Mouse (Mus musculus) hindbrain, embryonic 11.5 days (tissue): Measurements from ENCODE around the gene Dhx9. TPM values are rescaled to one million over a fixed set of nuclear protein-coding genes. Genes with fewer than 3 reads are reported as not detected.
"Not testable (repeated sequence)": the region's sequence is repeated elsewhere in the genome, so short reads cannot be mapped to it uniquely, and the experiment has no call there.

Source experiments
- ATAC-seq: fragments of 200-750 bp; cut with Nextera tagmentation; 2 replicates; pipeline ENCODE4 v1.8.0; 2017; ENCODE audit warnings: mild to moderate bottlenecking, moderate TSS enrichment, moderate library complexity; ENCODE audit not compliant: low FRiP score
- DNase-seq: peaks from one replicate; pipeline ENCODE4 v3.0.0-alpha.2; 2015; ENCODE audit warnings: low spot score
- H3K27ac ChIP-seq: fragments of 300-500 bp; sonication (generic); 2 replicates; pipeline ENCODE4 v1.5.1; 2014; ENCODE audit warnings: mild to moderate bottlenecking, low read depth, low read length
- H3K27me3 ChIP-seq: fragments of 300-500 bp; sonication (generic); 2 replicates; pipeline ENCODE4 v1.6.1; 2014; ENCODE audit warnings: mild to moderate bottlenecking, low read length, moderate library complexity, mixed read lengths; ENCODE audit not compliant: control insufficient read depth, insufficient read depth
- H3K36me3 ChIP-seq: fragments of 300-500 bp; sonication (generic); 2 replicates; pipeline ENCODE4 v1.6.1; 2014; ENCODE audit warnings: mild to moderate bottlenecking, low read length, moderate library complexity, mixed read lengths; ENCODE audit not compliant: control insufficient read depth, insufficient read depth
- H3K4me1 ChIP-seq: fragments of 300-500 bp; sonication (generic); replicated peaks from 2 replicates; pipeline ENCODE4 v1.6.1; 2014; ENCODE audit warnings: low read length, mixed read lengths; ENCODE audit not compliant: control insufficient read depth, insufficient read depth
- H3K4me2 ChIP-seq: fragments of 300-500 bp; sonication (generic); replicated peaks from 2 replicates; pipeline ENCODE4 v1.6.1; 2014; ENCODE audit warnings: mild to moderate bottlenecking, low read depth, low read length
- H3K4me3 ChIP-seq: fragments of 300-500 bp; sonication (generic); 2 replicates; pipeline ENCODE4 v1.5.1; 2014; ENCODE audit warnings: low read depth, low read length
- H3K9ac ChIP-seq: fragments of 300-500 bp; sonication (generic); 2 replicates; pipeline ENCODE4 v1.6.1; 2014; ENCODE audit warnings: low read depth, low read length
- H3K9me3 ChIP-seq: fragments of 300-500 bp; sonication (generic); 2 replicates; pipeline ENCODE4 v1.6.1; 2016; ENCODE audit warnings: low read length; ENCODE audit not compliant: control insufficient read depth
- WGBS: fragments of 180-500 bp; shearing (Covaris S2); extraction: QIAGEN DNeasy Blood & Tissue Kit; methylation state at CpG from one replicate; pipeline ENCODE4 v1.1.7; 2014; 5-methylcytosine and 5-hydroxymethylcytosine counted together
- polyA plus RNA-seq: library from polyadenylated mRNA; unstranded; fragments of >200 nt; fragmentation: Nextera tagmentation; extraction: Ambion mirVana; gene quantifications from 2 replicates; pipeline ENCODE4 v1.2.1, GENCODE M21; 2014

Dhx9 gene
- polyA plus RNA-seq, 1 experiment from 2014 or later, result 61.3 TPM

- peak; percentile 31 for DNase-seq
- 35% methylated on average over 12 of the region's 12 CpGs for WGBS
- peak overlapping the region; percentile 31; the same call in 1 of the 2 replicates for H3K9ac ChIP-seq
Observed at GRCm38 (mm10) chr1:153424271-153424670, 63.2 kb downstream of the Dhx9 start.

GRCm38 (mm10) chr1:153417805-153418204 is 69.7 kb downstream of the Dhx9 start:
- H3K4me3 ChIP-seq, H3K9ac ChIP-seq, DNase-seq, H3K27ac ChIP-seq, H3K27me3 ChIP-seq, H3K4me2 ChIP-seq, H3K4me1 ChIP-seq, H3K9me3 ChIP-seq, ATAC-seq, H3K36me3 ChIP-seq: not testable (repeated sequence)
- 77% methylated on average over 4 of the region's 4 CpGs for WGBS

More at GRCm38 (mm10) chr1:153424271-153424670, 63.2 kb downstream of the Dhx9 start:
- Histone ChIP-seq H3K4me3 (peak overlapping the region; percentile 56), H3K9me3 (no peaks in the 10 kb centered on the region), H3K27ac (no peak overlapping the region), H3K27me3 (peaks cover 5% of the 10 kb centered on the region; the same call in 1 of the 2 replicates), H3K4me2 (peak overlapping the region; percentile 97), H3K4me1 (0 out of 2 replicates have a peak, but pooled peaks cover 2% of the 10 kb centered on the region), H3K36me3 (no peaks in the 10 kb centered on the region)
- peak; percentile 36; the same call in 1 of the 2 replicates for ATAC-seq

DNA sequence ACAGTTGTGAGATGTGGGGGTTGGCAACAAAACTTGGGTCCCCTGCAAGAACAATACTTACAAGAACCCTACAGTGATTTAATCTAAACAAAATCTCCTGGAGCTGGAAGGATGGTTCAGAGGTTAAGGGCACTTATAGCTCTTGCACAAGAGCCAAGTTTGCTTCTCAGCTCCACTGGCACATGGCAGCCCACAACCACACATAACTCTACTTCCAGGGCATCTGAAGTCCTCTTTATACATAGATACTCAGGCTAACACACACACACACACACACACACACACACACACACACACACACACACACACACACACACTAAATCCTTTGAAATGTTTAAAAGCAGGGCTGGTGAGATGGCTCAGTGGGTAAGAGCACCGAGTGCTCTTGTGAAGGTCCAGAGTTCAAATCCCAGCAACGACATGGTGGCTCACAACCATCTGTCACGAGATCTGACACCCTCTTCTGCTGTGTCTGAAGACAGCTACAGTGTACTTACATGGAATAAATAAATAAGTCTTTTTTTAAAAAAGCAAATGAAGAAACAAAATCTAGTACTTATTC is 71.1 kb downstream of the Dhx9 start:
- not testable (repeated sequence) for H3K36me3 ChIP-seq, H3K27ac ChIP-seq, H3K9ac ChIP-seq, H3K4me1 ChIP-seq, H3K27me3 ChIP-seq, DNase-seq, H3K4me3 ChIP-seq, H3K9me3 ChIP-seq, ATAC-seq, H3K4me2 ChIP-seq
- WGBS, result 93% methylated on average over 3 of the region's 3 CpGs

GRCm38 (mm10) chr1:153415742-153416141 is 71.7 kb downstream of the Dhx9 start:
- not testable (repeated sequence) for H3K4me1 ChIP-seq, H3K27me3 ChIP-seq, H3K4me3 ChIP-seq, H3K36me3 ChIP-seq, DNase-seq, ATAC-seq, H3K27ac ChIP-seq, H3K4me2 ChIP-seq, H3K9me3 ChIP-seq, H3K9ac ChIP-seq
- 83% methylated on average over 2 of the region's 5 CpGs for WGBS

DNA sequence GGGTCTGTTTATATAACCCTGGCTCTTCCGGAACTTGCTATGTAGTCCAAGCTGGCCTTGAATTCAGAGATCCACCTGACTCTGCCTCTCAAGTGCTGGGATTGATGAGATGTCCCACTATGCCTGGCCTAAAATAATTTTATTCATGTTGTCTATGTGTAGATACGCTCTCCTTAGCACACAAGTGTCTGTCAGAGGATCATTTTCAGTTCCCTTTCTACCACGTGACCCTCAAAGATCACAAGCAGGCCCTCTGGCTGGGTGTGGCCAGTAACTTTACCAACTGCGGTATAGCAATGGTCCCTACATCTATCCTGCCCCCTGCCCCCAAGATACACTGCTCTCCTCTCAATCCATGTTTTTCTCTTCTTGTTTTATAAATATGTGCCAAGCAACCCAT is 72.5 kb downstream of the Dhx9 start:
- Histone ChIP-seq H3K4me3 (no peak overlapping the region), H3K4me2 (no peak overlapping the region), H3K27ac (no peak overlapping the region), H3K9me3 (no peaks in the 10 kb centered on the region), H3K4me1 (no peaks in the 10 kb centered on the region), H3K36me3 (no peaks in the 10 kb centered on the region), H3K27me3 (no peaks in the 10 kb centered on the region), H3K9ac (no peak overlapping the region)
- DNase-seq (no peak), ATAC-seq (no peak)
- 88% methylated on average over 4 of the region's 4 CpGs for WGBS

- not testable (repeated sequence) for H3K36me3 ChIP-seq, H3K4me3 ChIP-seq, ATAC-seq, H3K9ac ChIP-seq, H3K4me2 ChIP-seq, H3K9me3 ChIP-seq, H3K27me3 ChIP-seq, H3K4me1 ChIP-seq, DNase-seq, H3K27ac ChIP-seq
- 88% methylated on average over 24 of the region's 24 CpGs for WGBS
Observed at GRCm38 (mm10) chr1:153414114-153414723, 73.2 kb downstream of the Dhx9 start.

DNA sequence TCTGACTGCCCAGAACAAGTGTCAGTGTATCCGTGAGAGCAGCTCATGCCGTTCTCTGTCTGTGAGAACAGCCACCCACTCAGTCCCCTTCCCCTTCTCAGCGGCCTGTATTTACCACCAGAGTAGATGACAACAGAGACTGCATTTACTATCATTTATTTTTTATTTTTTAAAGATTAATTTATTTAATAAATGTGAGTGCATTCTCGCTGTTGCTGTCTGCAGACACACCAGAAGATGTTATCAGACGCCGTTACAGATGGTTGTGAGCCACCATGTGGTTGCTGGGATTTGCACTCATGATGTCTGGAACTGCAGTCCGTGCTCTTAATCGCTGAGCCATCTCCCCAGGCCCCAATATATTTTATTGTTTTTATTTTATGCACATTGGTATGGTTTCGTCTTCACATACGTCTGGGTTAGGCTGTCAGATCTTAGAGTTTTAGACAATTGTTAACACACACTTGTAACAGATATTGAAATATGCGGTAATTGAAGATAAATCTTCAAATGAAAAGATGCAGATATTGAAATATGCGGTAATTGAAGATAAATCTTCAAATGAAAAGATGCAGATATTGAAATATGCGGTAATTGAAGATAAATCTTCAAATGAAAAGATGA is 74.0 kb downstream of the Dhx9 start:
- not testable (repeated sequence) for H3K4me1 ChIP-seq, ATAC-seq, H3K36me3 ChIP-seq, H3K27ac ChIP-seq, DNase-seq, H3K4me2 ChIP-seq, H3K27me3 ChIP-seq, H3K9me3 ChIP-seq, H3K4me3 ChIP-seq, H3K9ac ChIP-seq
- 89% methylated on average over 13 of the region's 13 CpGs for WGBS

GRCm38 (mm10) chr1:153412663-153413396 is 74.6 kb downstream of the Dhx9 start:
- 78% methylated on average over 2 of the region's 4 CpGs for WGBS
- H3K4me3 ChIP-seq, H3K4me1 ChIP-seq, ATAC-seq, H3K27me3 ChIP-seq, DNase-seq, H3K27ac ChIP-seq, H3K36me3 ChIP-seq, H3K9me3 ChIP-seq, H3K9ac ChIP-seq, H3K4me2 ChIP-seq: not testable (repeated sequence)
